Mouse (Mus musculus): ENCODE results near the gene Hist1h2ag. TPM values are rescaled to one million over a fixed set of nuclear protein-coding genes. Genes with fewer than 3 reads are reported as not detected.

Hist1h2ag gene
- polyA plus RNA-seq, 2 experiments = 18.0 to 35.2 TPM

DNA sequence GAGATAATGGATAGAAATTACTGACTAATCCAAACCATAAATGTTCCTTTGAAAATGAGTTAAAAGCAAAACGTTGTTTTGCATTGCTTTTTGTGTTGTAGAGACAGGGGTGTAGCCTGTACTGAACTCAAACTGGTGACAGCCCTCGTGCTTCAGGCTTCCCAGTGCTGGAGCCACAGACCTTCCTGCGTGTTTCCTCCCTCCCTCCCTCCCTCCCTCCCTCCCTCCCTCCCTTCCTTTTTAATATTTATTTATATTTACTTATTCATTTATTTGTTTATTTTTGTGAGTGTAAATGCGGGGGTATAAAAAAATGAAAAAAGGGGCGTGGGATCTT is 8.7 kb upstream of the Hist1h2ag start:
- 7% methylated on average over 5 of the region's 5 CpGs for WGBS (ENCODE audit: insufficient replicate concordance)
- Histone ChIP-seq H3K4me3 (ENCODE audit: insufficient read depth in 1 of 2, low read depth in 2 of 2, low read length in 2 of 2) (peak overlapping the region; percentile 56 to 79), H3K4me2 (ENCODE audit: low read depth) (peak overlapping the region; percentile 84), H3K4me1 (replicated peaks; ENCODE audit: control insufficient read depth in 2 of 2, insufficient read depth in 2 of 2, low read length in 1 of 2) (peaks cover 4 to 16% of the 10 kb centered on the region in 2 experiments; a peak in 3 of 4 replicates), H3K9ac (replicated peaks) (peak overlapping the region; percentile 69), H3K27me3 (ENCODE audit: control insufficient read depth, insufficient read depth, low read length) (no peaks in the 10 kb centered on the region; the same call in 1 of the 2 replicates), H3K9me3 (ENCODE audit: control insufficient read depth, low read length) (no peaks in the 10 kb centered on the region), H3K27ac (no peak overlapping the region; the same call in 1 of the 2 replicates), H3K36me3 (replicated peaks; ENCODE audit: control insufficient read depth, insufficient read depth, low read depth) (no peaks in the 10 kb centered on the region)
- no peak for DNase-seq (ENCODE audit: low read depth in 3 of 3, low spot score in 3 of 3)
- TF ChIP-seq CTCF (IDR thresholded peaks at IDR 0.05; ENCODE audit: low read depth) = no peak
- no peak for TF ChIP-seq EP300 (IDR thresholded peaks at IDR 0.05; ENCODE audit: low read depth)
- ATAC-seq (ENCODE audit: insufficient read depth) = no peak

DNA sequence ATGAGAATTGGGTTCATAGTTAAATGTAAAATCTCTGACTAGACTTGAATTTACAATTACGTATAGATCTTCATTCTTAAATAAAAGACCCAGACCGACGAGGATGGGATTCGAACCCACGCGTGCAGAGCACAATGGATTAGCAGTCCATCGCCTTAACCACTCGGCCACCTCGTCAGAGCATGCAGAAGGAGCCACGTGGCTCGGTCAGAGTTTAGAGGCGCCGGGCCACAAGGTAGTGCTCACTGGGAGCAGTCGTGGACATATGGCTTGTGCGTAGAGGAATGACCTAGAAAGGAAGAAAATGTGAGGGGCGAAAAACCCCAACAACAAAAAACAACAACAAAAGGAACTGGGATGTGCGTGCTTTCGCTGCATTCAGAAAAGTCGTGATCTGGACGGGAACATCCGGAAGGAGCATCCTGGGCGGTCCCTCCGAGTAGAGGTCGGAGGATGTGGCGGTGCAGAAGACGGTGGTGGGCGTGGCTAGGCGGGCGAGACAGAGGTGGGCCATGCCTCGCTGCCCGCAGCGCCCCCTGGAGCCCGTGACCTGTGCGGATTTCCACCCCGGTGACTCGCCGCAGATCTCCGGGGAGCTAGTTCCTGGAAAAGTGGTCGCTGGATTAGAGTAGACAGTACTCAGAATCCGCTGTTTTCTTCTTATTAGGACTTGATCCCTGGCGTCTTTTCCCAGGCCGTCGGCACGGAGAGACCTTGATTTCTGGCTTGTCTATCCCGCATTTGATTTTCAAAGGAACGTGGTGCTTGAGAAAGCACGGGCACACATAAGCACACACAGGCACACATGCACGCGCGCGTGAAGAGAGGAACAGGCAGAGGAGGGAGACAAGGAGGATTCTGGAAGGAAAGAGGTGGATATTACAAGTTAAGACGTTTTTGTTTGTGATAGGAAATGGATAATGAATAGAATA is 8.1 kb upstream of the Hist1h2ag start:
- DNase-seq (ENCODE audit: low read depth in 3 of 3, low spot score in 3 of 3) (peak; percentile 80 to 85 (median 80)), ATAC-seq (ENCODE audit: insufficient read depth) (peak; percentile 96)
- Histone ChIP-seq H3K27me3 (ENCODE audit: control insufficient read depth, insufficient read depth, low read length) (no peaks in the 10 kb centered on the region), H3K9me3 (ENCODE audit: control insufficient read depth, low read length) (no peaks in the 10 kb centered on the region), H3K9ac (replicated peaks) (peak overlapping the region; percentile 69), H3K36me3 (replicated peaks; ENCODE audit: control insufficient read depth, insufficient read depth, low read depth) (no peaks in the 10 kb centered on the region), H3K4me2 (ENCODE audit: low read depth) (peak overlapping the region; percentile 84), H3K4me3 (ENCODE audit: insufficient read depth in 1 of 2, low read depth in 2 of 2, low read length in 2 of 2) (peak overlapping the region; percentile 56 to 79), H3K27ac (peak overlapping the region; percentile 50), H3K4me1 (replicated peaks; ENCODE audit: control insufficient read depth in 2 of 2, insufficient read depth in 2 of 2, low read length in 1 of 2) (peaks cover 4 to 16% of the 10 kb centered on the region in 2 experiments; a peak in 3 of 4 replicates)
- WGBS (ENCODE audit: insufficient replicate concordance) = under 1% methylated on average over 52 of the region's 52 CpGs
- TF ChIP-seq CTCF (IDR thresholded peaks at IDR 0.05; ENCODE audit: low read depth) (peak; percentile 97), EP300 (IDR thresholded peaks at IDR 0.05; ENCODE audit: low read depth) (no peak)

DNA sequence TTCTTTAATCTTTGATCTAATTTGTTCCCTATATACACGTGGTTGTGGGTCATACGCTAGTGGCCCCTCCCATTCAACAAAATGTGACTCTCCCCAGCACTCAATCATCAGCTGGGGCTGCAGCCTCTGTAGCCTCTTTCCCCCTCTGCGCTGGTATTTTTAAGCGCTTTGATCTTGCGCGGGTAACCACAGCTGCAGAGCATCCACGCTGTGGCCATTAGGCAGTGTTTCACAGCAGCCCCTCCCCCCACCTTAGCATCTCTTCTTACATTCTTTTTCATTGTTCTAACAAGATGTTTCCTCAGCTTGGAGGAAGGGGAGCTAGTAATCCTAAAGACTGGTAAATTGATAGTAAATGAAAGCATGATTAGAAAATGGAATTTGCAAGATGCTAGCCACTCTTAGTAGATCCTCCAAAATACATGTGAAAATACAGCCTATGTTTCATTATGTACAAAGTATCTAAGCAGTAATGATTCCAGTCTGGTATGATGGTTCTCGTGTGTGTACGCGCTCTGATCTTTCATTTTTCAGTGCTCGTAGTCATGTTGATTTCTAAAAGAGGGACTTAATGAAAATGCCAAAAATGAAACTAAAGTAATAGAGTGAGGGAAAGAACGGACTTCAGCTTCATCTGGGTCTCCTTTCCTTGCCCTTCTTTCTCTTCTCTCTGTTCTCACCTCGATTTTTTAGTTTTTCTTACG is 7.1 kb upstream of the Hist1h2ag start:
- no peaks in the 10 kb centered on the region for H3K27me3 ChIP-seq (ENCODE audit: control insufficient read depth, insufficient read depth, low read length)
- H3K9me3 ChIP-seq (ENCODE audit: control insufficient read depth, low read length) = no peaks in the 10 kb centered on the region
- H3K27ac ChIP-seq = peak overlapping the region; percentile 19
- ATAC-seq (ENCODE audit: insufficient read depth) (no peak), DNase-seq (ENCODE audit: low read depth in 3 of 3, low spot score in 3 of 3) (peak in 1 of 3 experiments; percentile 45)
- H3K4me1 ChIP-seq (replicated peaks; ENCODE audit: control insufficient read depth in 2 of 2, insufficient read depth in 2 of 2, low read length in 1 of 2) = peaks cover 5 to 24% of the 10 kb centered on the region in 2 experiments; a peak in 3 of 4 replicates
- H3K4me3 ChIP-seq (ENCODE audit: insufficient read depth in 1 of 2, low read depth in 2 of 2, low read length in 2 of 2) = peak overlapping the region; percentile 56 to 79
- under 1% methylated on average over 14 of the region's 14 CpGs for WGBS (ENCODE audit: insufficient replicate concordance)
- H3K9ac ChIP-seq (replicated peaks) = peak overlapping the region; percentile 69
- H3K4me2 ChIP-seq (ENCODE audit: low read depth) = peak overlapping the region; percentile 84
- H3K36me3 ChIP-seq (replicated peaks; ENCODE audit: control insufficient read depth, insufficient read depth, low read depth) = no peaks in the 10 kb centered on the region
- TF ChIP-seq CTCF (IDR thresholded peaks at IDR 0.05; ENCODE audit: low read depth) (no peak), EP300 (IDR thresholded peaks at IDR 0.05; ENCODE audit: low read depth) (no peak)

DNA sequence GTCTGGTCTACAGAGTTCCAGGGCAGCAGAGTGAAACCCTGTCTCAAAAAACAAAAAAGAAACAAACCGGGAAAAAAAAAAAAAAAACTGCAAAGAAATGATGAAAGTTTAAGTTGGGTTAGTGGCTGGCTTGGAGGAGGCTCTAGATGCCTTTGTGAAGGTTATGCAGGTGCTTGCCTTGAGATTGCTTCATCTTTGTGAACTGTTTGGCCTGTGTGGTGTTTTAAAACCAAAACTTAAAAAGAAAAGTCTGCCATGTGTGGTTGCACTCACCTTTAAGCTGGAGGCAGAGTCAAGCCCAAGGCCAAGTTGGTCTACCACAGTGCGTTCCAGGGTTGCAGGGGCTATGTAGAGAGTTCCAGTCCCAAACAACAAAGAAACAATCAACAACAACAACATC is 6.3 kb upstream of the Hist1h2ag start:
- H3K36me3 ChIP-seq (replicated peaks; ENCODE audit: control insufficient read depth, insufficient read depth, low read depth) = no peaks in the 10 kb centered on the region
- H3K4me2 ChIP-seq (ENCODE audit: low read depth) = peak overlapping the region; percentile 7; the same call in 1 of the 2 replicates
- TF ChIP-seq CTCF (IDR thresholded peaks at IDR 0.05; ENCODE audit: low read depth) = no peak
- no peak for TF ChIP-seq EP300 (IDR thresholded peaks at IDR 0.05; ENCODE audit: low read depth)
- ATAC-seq (ENCODE audit: insufficient read depth) = no peak
- no peak for DNase-seq (ENCODE audit: low read depth in 3 of 3, low spot score in 3 of 3)
- H3K27me3 ChIP-seq (ENCODE audit: control insufficient read depth, insufficient read depth, low read length) = no peaks in the 10 kb centered on the region
- no peak overlapping the region for H3K4me3 ChIP-seq (ENCODE audit: insufficient read depth in 1 of 2, low read depth in 2 of 2, low read length in 2 of 2)
- no peak overlapping the region for H3K27ac ChIP-seq
- WGBS (ENCODE audit: insufficient replicate concordance) = 76% methylated on average over 2 of the region's 2 CpGs
- H3K9ac ChIP-seq (replicated peaks) = no peak overlapping the region
- no peaks in the 10 kb centered on the region for H3K9me3 ChIP-seq (ENCODE audit: control insufficient read depth, low read length)
- peaks cover 11 to 28% of the 10 kb centered on the region in 2 experiments for H3K4me1 ChIP-seq (replicated peaks; ENCODE audit: control insufficient read depth in 2 of 2, insufficient read depth in 2 of 2, low read length in 1 of 2)

DNA sequence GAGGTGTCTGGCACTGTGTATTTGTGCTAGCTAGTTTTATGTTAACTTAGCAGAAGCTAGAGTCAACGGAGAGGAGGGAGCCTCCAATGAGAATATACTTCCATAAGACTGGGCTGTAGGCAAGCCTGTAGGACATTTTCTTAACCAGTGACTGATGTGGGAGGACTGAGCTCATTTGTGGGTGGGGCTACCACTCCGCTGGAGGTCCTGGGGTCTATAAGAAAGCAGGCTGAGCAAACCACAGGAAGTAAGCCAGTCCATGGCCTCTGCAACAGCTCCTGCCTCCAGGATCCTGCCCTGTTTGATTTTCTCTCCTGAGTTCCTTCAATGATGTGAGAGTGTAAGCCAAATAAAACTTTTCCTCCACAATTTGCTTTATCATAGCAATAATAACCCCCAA is 2.6 kb upstream of the Hist1h2ag start:
- peak overlapping the region; percentile 80 for H3K4me2 ChIP-seq (ENCODE audit: low read depth)

More for the DNA sequence above, 2.6 kb upstream of the Hist1h2ag start:
- TF ChIP-seq EP300 (IDR thresholded peaks at IDR 0.05; ENCODE audit: low read depth) (no peak), CTCF (IDR thresholded peaks at IDR 0.05; ENCODE audit: low read depth) (no peak)
- H3K4me1 ChIP-seq (replicated peaks; ENCODE audit: control insufficient read depth in 2 of 2, insufficient read depth in 2 of 2, low read length in 1 of 2) = peaks cover 11 to 34% of the 10 kb centered on the region in 2 experiments
- H3K27ac ChIP-seq = peak overlapping the region; percentile 97
- H3K4me3 ChIP-seq (ENCODE audit: insufficient read depth in 1 of 2, low read depth in 2 of 2, low read length in 2 of 2) = no peak overlapping the region
- DNase-seq (ENCODE audit: low read depth in 3 of 3, low spot score in 3 of 3) (no peak), ATAC-seq (ENCODE audit: insufficient read depth) (no peak)
- H3K9me3 ChIP-seq (ENCODE audit: control insufficient read depth, low read length) = no peaks in the 10 kb centered on the region
- H3K36me3 ChIP-seq (replicated peaks; ENCODE audit: control insufficient read depth, insufficient read depth, low read depth) = no peaks in the 10 kb centered on the region
- peak overlapping the region; percentile 81 for H3K9ac ChIP-seq (replicated peaks)
- H3K27me3 ChIP-seq (ENCODE audit: control insufficient read depth, insufficient read depth, low read length) = no peaks in the 10 kb centered on the region
- 22% methylated on average over 2 of the region's 2 CpGs for WGBS (ENCODE audit: insufficient replicate concordance)
